Mouse (Mus musculus): Measurements from ENCODE around the gene Ptpn13. TPM values are rescaled to one million over a fixed set of nuclear protein-coding genes. Genes with fewer than 3 reads are reported as not detected.

Ptpn13 gene
- total and polyA plus RNA-seq, 3 experiments, result 15.1 to 43.6 (median 15.5) TPM

- TF ChIP-seq TAL1 (IDR thresholded peaks at IDR 0.05; ENCODE audit: low read length) (no peak), E2F4 (IDR thresholded peaks at IDR 0.05; ENCODE audit: borderline replicate concordance, low read depth, low read length) (no peak), CHD1 (IDR thresholded peaks at IDR 0.05; ENCODE audit: low read depth, low read length) (no peak), NELFE (IDR thresholded peaks at IDR 0.05; ENCODE audit: low read depth, low read length) (no peak), POLR2AphosphoS5 (IDR thresholded peaks at IDR 0.05; ENCODE audit: borderline replicate concordance, low read depth, low read length) (no peak), ZNF384 (IDR thresholded peaks at IDR 0.05; ENCODE audit: low read depth, low read length) (no peak), RCOR1 (IDR thresholded peaks at IDR 0.05; ENCODE audit: low read depth, low read length) (no peak)
- no peak for DNase-seq (ENCODE audit: low read depth, low spot score)
- no peaks in the 10 kb centered on the region for H3K27me3 ChIP-seq (ENCODE audit: control insufficient read depth in 1 of 2, insufficient read depth in 2 of 2, low read length in 2 of 2)
- H3K36me3 ChIP-seq (ENCODE audit: control insufficient read depth in 1 of 2, insufficient read depth in 2 of 2, low read length in 2 of 2), result no peaks in the 10 kb centered on the region
- H3K4me1 ChIP-seq (ENCODE audit: control insufficient read depth in 1 of 2, insufficient read depth in 2 of 2, low read length in 2 of 2), result peaks cover 2 to 3% of the 10 kb centered on the region in 2 experiments; a peak in 2 of 4 replicates
- no peak overlapping the region for H3K4me3 ChIP-seq (ENCODE audit: control insufficient read depth in 1 of 2, insufficient read depth in 1 of 2, low read depth in 2 of 2, low read length in 2 of 2)
- no peak overlapping the region for H3K9ac ChIP-seq (ENCODE audit: control insufficient read depth, low read depth, low read length, poor library complexity, severe bottlenecking)
- H3K79me2 ChIP-seq (ENCODE audit: control insufficient read depth, insufficient read depth, low read length, poor library complexity), result no peaks in the 10 kb centered on the region
- H3K9me3 ChIP-seq (replicated peaks; ENCODE audit: insufficient read depth, low read length), result no peaks in the 10 kb centered on the region
- H3K27ac ChIP-seq (ENCODE audit: control insufficient read depth, low read depth, low read length), result no peak overlapping the region
Observed at GRCm38 (mm10) chr5:103463661-103464219, 38.7 kb downstream of the Ptpn13 start.

GRCm38 (mm10) chr5:103464329-103464728 is 39.3 kb downstream of the Ptpn13 start:
- Histone ChIP-seq H3K27me3 (ENCODE audit: control insufficient read depth in 1 of 2, insufficient read depth in 2 of 2, low read length in 2 of 2) (no peaks in the 10 kb centered on the region), H3K4me1 (ENCODE audit: control insufficient read depth in 1 of 2, insufficient read depth in 2 of 2, low read length in 2 of 2) (peaks cover 2 to 3% of the 10 kb centered on the region in 2 experiments; a peak in 2 of 4 replicates), H3K4me3 (ENCODE audit: control insufficient read depth in 1 of 2, insufficient read depth in 1 of 2, low read depth in 2 of 2, low read length in 2 of 2) (no peak overlapping the region), H3K9ac (ENCODE audit: control insufficient read depth, low read depth, low read length, poor library complexity, severe bottlenecking) (no peak overlapping the region), H3K9me3 (replicated peaks; ENCODE audit: insufficient read depth, low read length) (no peaks in the 10 kb centered on the region), H3K27ac (ENCODE audit: control insufficient read depth, low read depth, low read length) (no peak overlapping the region), H3K36me3 (ENCODE audit: control insufficient read depth in 1 of 2, insufficient read depth in 2 of 2, low read length in 2 of 2) (no peaks in the 10 kb centered on the region), H3K79me2 (ENCODE audit: control insufficient read depth, insufficient read depth, low read length, poor library complexity) (no peaks in the 10 kb centered on the region)
- TF ChIP-seq HCFC1 (IDR thresholded peaks at IDR 0.05; ENCODE audit: low read depth, low read length) (no peak), MXI1 (IDR thresholded peaks at IDR 0.05; ENCODE audit: low read depth, low read length) (no peak), JUND (IDR thresholded peaks at IDR 0.05; ENCODE audit: low read depth, low read length) (no peak), ZNF384 (IDR thresholded peaks at IDR 0.05; ENCODE audit: low read depth, low read length) (no peak), KAT2A (conservative IDR thresholded peaks at IDR 0.05; ENCODE audit: low read depth, low read length) (no peak), TCF12 (IDR thresholded peaks at IDR 0.05; ENCODE audit: low read depth, low read length) (no peak), EP300 (IDR thresholded peaks at IDR 0.05; ENCODE audit: low read depth in 1 of 2, low read length in 2 of 2) (no peak)
- DNase-seq (ENCODE audit: low read depth, low spot score), result no peak

GRCm38 (mm10) chr5:103464771-103465170 is 39.8 kb downstream of the Ptpn13 start:
- no peak for DNase-seq (ENCODE audit: low read depth, low spot score)
- no peak overlapping the region for H3K9ac ChIP-seq (ENCODE audit: control insufficient read depth, low read depth, low read length, poor library complexity, severe bottlenecking)
- TF ChIP-seq ELF1 (IDR thresholded peaks at IDR 0.05; ENCODE audit: low read depth, low read length) (no peak), HCFC1 (IDR thresholded peaks at IDR 0.05; ENCODE audit: low read depth, low read length) (no peak), ETS1 (IDR thresholded peaks at IDR 0.05; ENCODE audit: low read depth, low read length) (no peak), GABPA (IDR thresholded peaks at IDR 0.05; ENCODE audit: low read depth, low read length) (no peak), ZC3H11A (IDR thresholded peaks at IDR 0.05; ENCODE audit: low read depth, low read length) (no peak), MYB (IDR thresholded peaks at IDR 0.05; ENCODE audit: low read depth, low read length) (no peak), JUND (IDR thresholded peaks at IDR 0.05; ENCODE audit: low read depth, low read length) (no peak), CHD1 (IDR thresholded peaks at IDR 0.05; ENCODE audit: low read depth, low read length) (no peak), BHLHE40 (IDR thresholded peaks at IDR 0.05; ENCODE audit: borderline replicate concordance, low read depth, low read length) (no peak), KAT2A (conservative IDR thresholded peaks at IDR 0.05; ENCODE audit: low read depth, low read length) (no peak), MXI1 (IDR thresholded peaks at IDR 0.05; ENCODE audit: low read depth, low read length) (no peak)
- no peaks in the 10 kb centered on the region for H3K36me3 ChIP-seq (ENCODE audit: control insufficient read depth in 1 of 2, insufficient read depth in 2 of 2, low read length in 2 of 2)
- no peaks in the 10 kb centered on the region for H3K27me3 ChIP-seq (ENCODE audit: control insufficient read depth in 1 of 2, insufficient read depth in 2 of 2, low read length in 2 of 2)
- H3K4me3 ChIP-seq (ENCODE audit: control insufficient read depth in 1 of 2, insufficient read depth in 1 of 2, low read depth in 2 of 2, low read length in 2 of 2), result no peak overlapping the region
- H3K79me2 ChIP-seq (ENCODE audit: control insufficient read depth, insufficient read depth, low read length, poor library complexity), result no peaks in the 10 kb centered on the region
- no peak overlapping the region for H3K27ac ChIP-seq (ENCODE audit: control insufficient read depth, low read depth, low read length)
- no peaks in the 10 kb centered on the region for H3K9me3 ChIP-seq (replicated peaks; ENCODE audit: insufficient read depth, low read length)
- H3K4me1 ChIP-seq (ENCODE audit: control insufficient read depth in 1 of 2, insufficient read depth in 2 of 2, low read length in 2 of 2), result peaks cover 2 to 3% of the 10 kb centered on the region in 2 experiments; a peak in 2 of 4 replicates

All from MEL (cell line).